Mouse (Mus musculus) heart, postnatal 0 days (tissue): ENCODE data around the gene Mn1.

Source experiments
- CTCF ChIP-seq: IDR thresholded peaks from 2 replicates; pipeline ENCODE4 v1.5.1; 2016; ENCODE audit warnings: antibody characterized with exemption, control low read depth, low read depth
- EP300 ChIP-seq: IDR thresholded peaks from 2 replicates; pipeline ENCODE4 v1.6.1; 2016; ENCODE audit warnings: antibody characterized with exemption, low read depth

DNA sequence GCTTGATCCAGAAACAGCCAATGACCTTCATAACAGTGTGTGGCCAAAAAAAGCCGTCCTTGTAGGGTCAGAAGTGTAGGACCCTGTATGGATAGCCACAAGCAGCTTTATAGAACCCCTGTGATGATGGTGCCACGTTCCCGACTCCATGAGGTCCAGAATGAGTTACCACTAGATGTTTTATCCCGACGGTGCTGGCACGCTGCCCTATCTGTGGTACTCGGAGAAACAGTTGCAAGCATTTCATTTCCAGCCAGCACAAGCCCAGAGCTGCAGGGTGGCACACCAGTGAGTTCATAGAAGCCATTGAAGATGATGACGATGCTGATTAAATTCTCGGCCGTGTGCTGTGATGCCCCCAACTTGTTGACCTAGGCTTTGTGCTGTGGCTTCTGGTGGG is 26.3 kb upstream of the Mn1 start:
- TF ChIP-seq CTCF: no peak
- TF ChIP-seq EP300: no peak
